Mouse (Mus musculus) E14TG2a.4 (cell line): ENCODE results near the gene Clec12a.

Source experiments
- CTCF ChIP-seq: conservative IDR thresholded peaks from 2 replicates; pipeline ENCODE4 v1.5.1; 2014; ENCODE audit warnings: low read length
- NANOG ChIP-seq: IDR thresholded peaks from 2 replicates; pipeline ENCODE4 v1.6.1; 2014; ENCODE audit warnings: borderline replicate concordance, low read length, mixed read lengths
- POU5F1 ChIP-seq: IDR thresholded peaks from 2 replicates; pipeline ENCODE4 v1.6.1; 2014; ENCODE audit warnings: low read length, borderline replicate concordance

GRCm38 (mm10) chr6:129344408-129344807, 1.9 kb downstream of the Clec12a start:
- TF ChIP-seq CTCF (no peak), NANOG (no peak), POU5F1 (no peak)
